Mouse (Mus musculus) heart, adult 18-20 months (tissue): Measurements from ENCODE around the gene Sart1. TPM values are rescaled to one million over a fixed set of nuclear protein-coding genes. Genes with fewer than 3 reads are reported as not detected.
"Not testable (repeated sequence)": the region's sequence is repeated elsewhere in the genome, so short reads cannot be mapped to it uniquely, and the experiment has no call there.

Experiments
- DNase-seq, 2 experiments: peaks; one replicate each; pipeline ENCODE4 v3.0.0; 2021 to 2022; ENCODE audit warnings: mixed read lengths in 1 of 2
- total RNA-seq, 2 experiments: library from RNA; stranded (reverse); gene quantifications; 2 replicates each; pipeline ENCODE4 v1.2.3; 2021

Sart1 gene
- total RNA-seq, 2 experiments from 2014 or later, result 47.8 to 48.1 TPM

DNA sequence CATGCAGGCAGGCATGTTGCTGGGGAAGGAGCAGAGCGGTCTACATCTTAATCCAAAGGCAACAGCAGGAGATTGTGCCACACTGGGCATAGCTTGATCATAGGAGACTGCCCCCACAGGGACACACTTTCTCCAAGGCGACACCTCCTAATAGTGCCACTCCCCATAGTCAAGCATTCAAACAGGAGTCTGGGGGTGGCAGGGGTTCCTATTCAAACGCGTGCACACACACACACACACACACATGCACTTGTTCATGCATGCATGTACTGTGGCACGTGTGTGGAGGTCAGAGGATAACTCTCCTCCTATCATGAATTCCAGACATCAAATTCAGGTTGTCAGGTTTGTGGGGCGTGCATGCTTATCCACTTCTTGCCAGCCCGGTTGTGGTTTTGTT lies 15.8 kb downstream of the Sart1 start:
- no peak for DNase-seq

DNA sequence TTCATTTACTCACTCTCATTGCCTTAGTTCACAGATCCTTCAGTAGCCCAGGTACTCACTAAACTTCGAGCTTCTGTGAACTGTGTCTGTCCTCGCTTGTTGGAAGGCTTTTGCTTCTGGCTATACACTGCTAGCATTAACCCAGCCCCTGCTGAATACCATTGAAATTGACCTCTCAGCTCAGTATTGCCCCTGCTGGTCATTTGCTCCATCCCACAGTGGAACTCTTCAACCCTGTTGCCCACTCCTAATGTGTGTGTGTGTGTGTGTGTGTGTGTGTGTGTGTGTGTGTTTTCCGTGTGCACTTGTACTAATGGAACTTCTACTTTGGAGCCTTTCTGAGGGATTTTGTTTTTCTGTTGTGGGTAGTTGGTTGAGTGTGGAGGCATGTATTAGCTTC lies 17.6 kb downstream of the Sart1 start:
- DNase-seq, result no peak

GRCm38 (mm10) chr19:5367455-5367854 lies 21.0 kb downstream of the Sart1 start:
- DNase-seq, result no peak

DNA sequence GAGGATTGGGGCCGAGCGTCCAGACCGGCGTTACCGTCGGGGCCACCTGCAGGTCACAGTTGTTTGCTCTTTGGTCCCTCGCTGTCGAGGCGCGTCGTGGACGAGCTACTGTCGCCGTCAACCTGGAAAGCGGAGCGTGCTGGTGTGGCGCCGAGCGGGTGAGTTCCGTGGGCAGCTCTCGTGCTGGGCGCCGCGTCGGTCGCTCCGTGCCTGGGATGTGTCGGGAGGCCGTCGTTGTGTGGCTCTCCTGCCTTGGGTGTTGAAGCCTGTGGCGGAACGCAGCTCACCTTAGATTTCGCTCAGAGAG lies 21.5 kb downstream of the Sart1 start, which contains the start of gene Banf1:
TSS of gene Banf1 (minus strand) at position 116 of the 307 bp plus-strand sequence.
- no peak for DNase-seq

DNA sequence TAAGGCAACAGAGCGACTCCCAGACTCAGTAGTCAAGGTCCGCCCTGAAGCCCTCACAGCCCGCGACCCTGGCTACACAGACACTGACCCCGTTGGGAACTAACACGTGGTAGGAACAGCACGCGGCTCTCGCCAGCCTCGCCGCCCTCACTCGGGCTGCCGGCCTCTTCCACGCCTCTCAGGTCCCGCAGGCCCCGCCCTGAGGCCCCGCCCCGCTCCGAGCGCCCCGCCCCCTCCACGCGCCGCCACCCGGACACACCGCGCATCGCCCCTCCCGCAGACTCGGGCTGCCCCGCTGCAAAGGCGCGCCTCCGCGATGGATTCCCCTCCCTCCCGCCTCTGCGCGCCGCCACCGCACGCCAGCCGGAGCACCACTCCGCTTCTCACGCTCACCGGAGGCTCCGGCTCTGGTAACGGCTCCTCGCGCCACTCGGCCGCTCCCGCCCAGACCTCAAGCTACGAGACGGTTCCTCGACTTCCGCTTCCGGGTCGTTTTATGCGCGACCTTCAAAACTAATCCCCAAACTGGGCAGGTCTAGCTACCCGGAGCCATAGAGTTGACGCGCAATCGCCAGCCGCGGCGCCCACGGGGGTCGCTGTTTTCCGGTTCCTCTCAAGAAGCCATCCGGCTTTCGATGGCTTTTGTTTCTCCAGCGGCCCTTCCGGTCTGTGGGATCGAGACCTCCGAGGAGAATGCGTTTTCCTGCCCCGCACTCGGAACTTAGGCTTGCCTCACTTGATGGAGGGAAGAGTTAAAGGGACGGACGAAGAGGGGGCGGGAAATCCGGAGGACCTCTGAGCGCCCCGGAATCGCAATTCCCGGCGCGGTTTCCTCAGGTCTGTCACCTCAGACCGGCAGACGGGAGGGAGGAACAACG lies 22.1 kb downstream of the Sart1 start, which contains the start of gene Eif1ad:
TSS of gene Eif1ad (plus strand) at position 567 of the 878 bp plus-strand sequence.
- peak; percentile 95 to 98 for DNase-seq

GRCm38 (mm10) chr19:5365751-5366150 lies 22.8 kb downstream of the Sart1 start:
- DNase-seq, result no peak

DNA sequence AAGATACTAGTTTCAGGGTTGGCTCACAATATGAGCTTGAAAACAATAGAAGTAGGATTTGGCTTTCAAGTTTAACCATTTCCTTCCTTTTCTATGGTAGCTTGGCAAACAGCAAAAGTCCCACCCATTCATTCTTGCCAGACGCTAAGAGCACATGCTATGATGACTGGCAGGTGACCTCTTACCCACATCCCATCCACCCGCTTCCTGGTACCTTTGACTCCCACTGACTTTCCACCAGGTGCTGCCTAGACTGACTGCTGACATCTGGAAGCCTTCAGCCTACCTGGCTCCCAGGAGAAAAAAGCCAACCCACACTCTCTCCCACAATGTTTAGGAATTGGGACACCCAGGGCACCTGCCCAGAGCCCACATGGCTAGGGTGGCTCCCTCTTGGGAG lies 24.4 kb downstream of the Sart1 start:
- DNase-seq, result no peak

DNA sequence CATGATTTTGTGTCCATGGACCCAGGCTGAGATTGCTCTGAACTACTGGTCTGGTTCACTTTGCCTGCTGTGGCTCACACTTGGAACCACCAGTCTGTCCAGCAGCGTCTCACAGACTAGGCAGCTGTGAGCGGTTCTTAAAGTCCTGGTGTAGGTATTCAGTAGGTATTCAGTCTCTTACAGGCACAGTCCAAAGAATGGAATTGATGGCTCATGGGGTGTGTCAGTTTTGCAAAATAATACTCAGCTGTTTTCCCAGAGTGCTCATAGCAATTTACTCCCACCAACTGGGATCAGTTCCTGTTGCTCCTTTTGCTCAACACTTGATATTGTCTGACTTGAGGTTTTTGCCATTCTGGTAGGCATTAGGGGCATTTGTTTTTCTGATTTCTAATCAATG lies 26.3 kb downstream of the Sart1 start:
- DNase-seq, result no peak

GRCm38 (mm10) chr19:5356080-5356479 lies 32.4 kb downstream of the Sart1 start:
- DNase-seq, result no peak

- DNase-seq, result no peak
Observed at GRCm38 (mm10) chr19:5353609-5354008, 34.9 kb downstream of the Sart1 start.

DNA sequence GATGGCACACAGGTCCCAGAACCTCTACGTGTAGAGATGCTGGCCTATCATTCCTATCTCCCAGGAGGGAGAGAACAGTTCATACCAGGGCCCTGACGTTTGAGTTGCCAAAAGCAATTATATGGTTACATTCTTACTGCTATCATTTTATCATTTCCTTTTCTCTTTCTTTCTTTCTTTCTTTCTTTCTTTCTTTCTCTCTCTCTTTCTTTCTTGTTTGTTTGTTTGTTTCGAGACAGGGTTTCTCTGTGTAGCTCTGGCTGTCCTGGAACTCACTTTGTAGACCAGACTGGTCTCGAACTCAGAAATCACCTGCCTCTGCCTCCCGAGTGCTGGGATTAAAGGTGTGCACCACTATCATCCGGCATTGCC lies 39.0 kb downstream of the Sart1 start, which contains the start of gene Cst6:
TSS of gene Cst6 (minus strand) at position 73 of the 372 bp plus-strand sequence.
- DNase-seq, result not testable (repeated sequence)

GRCm38 (mm10) chr19:5348526-5349501 lies 39.7 kb downstream of the Sart1 start:
- peak in 1 of 2 experiments; percentile 66 for DNase-seq

- DNase-seq, result no peak
Observed at GRCm38 (mm10) chr19:5348064-5348463, 40.4 kb downstream of the Sart1 start.

GRCm38 (mm10) chr19:5345297-5346131 lies 43.0 kb downstream of the Sart1 start:
- peak; percentile 69 to 87 for DNase-seq

GRCm38 (mm10) chr19:5341360-5341759 lies 47.1 kb downstream of the Sart1 start:
- peak; percentile 53 to 82 for DNase-seq

GRCm38 (mm10) chr19:5337975-5338374 lies 50.5 kb downstream of the Sart1 start:
- peak; percentile 79 to 89 for DNase-seq

DNA sequence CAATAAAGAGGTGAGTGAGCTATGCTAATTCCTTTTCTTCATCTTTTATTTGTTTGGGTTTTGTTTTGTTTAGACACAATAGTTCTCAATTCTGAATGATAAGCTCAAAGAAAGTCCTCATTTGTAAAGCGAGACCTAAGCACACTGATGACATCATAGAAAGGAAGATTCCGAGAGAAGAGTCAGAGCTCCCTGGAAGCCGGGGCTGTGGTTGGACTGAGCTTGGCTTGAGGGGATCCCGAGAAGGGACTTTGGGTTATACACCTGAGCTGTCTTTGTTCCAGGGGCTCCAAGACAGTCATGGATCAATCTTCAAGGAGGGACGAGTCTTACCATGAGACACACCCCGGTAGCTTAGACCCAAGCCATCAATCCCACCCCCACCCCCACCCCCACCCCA lies 53.1 kb downstream of the Sart1 start, which contains the start of gene Catsper1:
TSS of gene Catsper1 (plus strand) at position 301 of the 400 bp plus-strand sequence.
- no peak for DNase-seq

GRCm38 (mm10) chr19:5334741-5335140 lies 53.8 kb downstream of the Sart1 start:
- no peak for DNase-seq

- DNase-seq, result no peak
Observed at GRCm38 (mm10) chr19:5327970-5328369, 60.5 kb downstream of the Sart1 start.
